Mouse (Mus musculus) G1E (cell line): ENCODE results near the gene Nlrc4. TPM values are rescaled to one million over a fixed set of nuclear protein-coding genes. Genes with fewer than 3 reads are reported as not detected.

Experiments
- ATAC-seq: 2 replicates; pipeline ENCODE4 v1.8.0; 2016; ENCODE audit warnings: mild to moderate bottlenecking; ENCODE audit not compliant: insufficient number of reproducible peaks, poor library complexity, low FRiP score, severe bottlenecking; ENCODE audit errors: extremely low read depth
- DNase-seq: peaks from one replicate; pipeline ENCODE4 v3.0.0; 2012; ENCODE audit warnings: low spot score
- H3K27me3 ChIP-seq: 2 replicates; pipeline ENCODE4 v1.6.1; 2012; ENCODE audit warnings: mild to moderate bottlenecking, low read length, inconsistent platforms; ENCODE audit not compliant: insufficient read depth
- H3K36me3 ChIP-seq: replicated peaks from 2 replicates; pipeline ENCODE3; 2012; ENCODE audit warnings: mild to moderate bottlenecking, inconsistent platforms
- H3K4me1 ChIP-seq: 2 replicates; pipeline ENCODE4 v1.6.1; 2012; ENCODE audit warnings: low read depth, low read length, inconsistent platforms, mixed read lengths; ENCODE audit not compliant: insufficient read depth
- H3K4me3 ChIP-seq: 2 replicates; pipeline ENCODE4 v1.5.1; 2012; ENCODE audit warnings: low read depth, mild to moderate bottlenecking, inconsistent platforms, low read length, moderate library complexity, mixed read lengths
- H3K9me3 ChIP-seq: replicated peaks from 2 replicates; pipeline ENCODE4 v1.6.1; 2012; ENCODE audit warnings: inconsistent platforms
- CTCF ChIP-seq: IDR thresholded peaks from 2 replicates; pipeline ENCODE4 v1.5.1; 2012; ENCODE audit warnings: low read depth, low read length, inconsistent platforms, mixed read lengths
- GATA1 ChIP-seq: IDR thresholded peaks from 2 replicates; pipeline ENCODE4 v1.6.1; 2012; ENCODE audit warnings: borderline replicate concordance, low read length, inconsistent platforms, mixed read lengths
- GATA2 ChIP-seq: IDR thresholded peaks from 2 replicates; pipeline ENCODE4 v1.6.1; 2012; ENCODE audit warnings: low read depth, low read length, inconsistent platforms, borderline replicate concordance
- POLR2AphosphoS5 ChIP-seq: IDR thresholded peaks from 2 replicates; pipeline ENCODE4 v1.6.1; 2012; ENCODE audit warnings: low read depth, low read length, inconsistent platforms; ENCODE audit not compliant: insufficient replicate concordance
- TAL1 ChIP-seq: conservative IDR thresholded peaks from 2 replicates; pipeline ENCODE4 v1.6.1; 2012; ENCODE audit warnings: low read depth, low read length, inconsistent platforms, mixed read lengths
- polyA plus RNA-seq: library from polyadenylated mRNA; stranded (reverse); fragments of >175 nt; gene quantifications from 2 replicates; pipeline ENCODE4 v1.2.3, GENCODE M21; 2012
- total RNA-seq, 2 experiments: library from RNA; stranded (forward) in 1 of 2; stranded (reverse) in 1 of 2; fragments of 200-1000 nt in 1 of 2; fragments of >200 nt in 1 of 2; fragmentation: Nextera tagmentation in 1 of 2; gene quantifications; 2 replicates each; pipeline ENCODE4 v1.2.3; 2014 to 2017

Nlrc4 gene
- total and polyA plus RNA-seq, 3 experiments, result 0.03 to 1.3 (median 0.45) TPM

DNA sequence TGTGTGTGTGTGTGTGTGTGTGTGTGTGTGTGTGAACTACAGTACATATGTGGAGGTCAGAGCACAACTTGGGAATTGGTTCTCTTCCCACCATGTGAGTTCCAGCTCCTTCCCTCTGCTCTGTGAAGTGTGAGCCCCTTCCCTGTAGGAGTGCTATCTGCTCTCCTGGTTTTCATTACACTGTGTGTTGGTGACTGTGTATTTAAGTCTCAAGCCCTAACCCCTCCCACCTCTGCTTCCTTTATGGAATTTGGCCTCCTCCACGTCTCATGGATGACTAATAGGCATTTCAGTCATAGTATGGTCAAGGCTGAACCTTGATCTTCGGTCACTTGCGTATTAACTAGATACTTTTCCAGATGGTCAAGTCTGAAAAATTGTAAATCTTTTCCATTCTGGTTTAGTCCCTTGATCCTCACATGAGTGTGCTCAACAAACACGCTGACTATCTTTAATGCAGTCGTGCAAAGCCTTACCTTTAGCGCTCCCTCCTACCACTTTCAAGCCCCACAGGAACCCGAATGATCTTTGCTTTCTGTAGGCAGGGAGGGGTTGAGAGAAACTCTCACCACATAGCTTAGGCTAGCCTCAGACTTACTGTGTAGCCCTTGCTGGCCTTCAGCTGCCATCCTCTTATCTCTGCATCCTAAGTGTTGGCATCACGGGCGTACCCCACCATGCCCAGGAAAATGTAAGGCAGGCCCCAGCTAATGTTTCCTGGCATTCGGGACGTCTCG is 56.3 kb downstream of the Nlrc4 start:
- peaks cover 71% of the 10 kb centered on the region for H3K36me3 ChIP-seq
- no peak for TF ChIP-seq GATA1
- TF ChIP-seq POLR2AphosphoS5, result no peak
- TF ChIP-seq CTCF, result no peak
- no peak for TF ChIP-seq TAL1
- TF ChIP-seq GATA2, result no peak
- no peaks in the 10 kb centered on the region for H3K9me3 ChIP-seq
- peaks cover 3% of the 10 kb centered on the region; the same call in 1 of the 2 replicates for H3K4me1 ChIP-seq
- no peak for ATAC-seq
- no peak overlapping the region for H3K4me3 ChIP-seq
- H3K27me3 ChIP-seq, result no peaks in the 10 kb centered on the region
- no peak for DNase-seq

DNA sequence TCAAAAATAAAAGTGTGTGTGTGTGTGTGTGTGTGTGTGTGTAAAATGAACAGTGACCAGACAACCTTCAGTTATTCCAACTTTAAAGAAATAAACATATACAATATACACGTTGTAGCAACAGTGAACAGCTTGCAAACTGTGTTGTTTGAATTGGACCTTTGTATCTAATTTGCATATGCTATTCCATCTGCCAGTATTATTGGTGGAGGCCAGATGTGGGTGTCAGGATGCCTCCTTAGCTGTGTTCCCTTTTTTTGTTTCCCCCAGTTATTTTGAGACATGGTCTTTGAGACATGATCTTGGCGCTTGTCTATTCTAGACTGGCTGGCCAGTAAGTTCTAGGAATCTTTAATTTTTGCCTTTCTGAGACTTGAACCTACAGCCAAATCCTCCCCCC is 61.8 kb downstream of the Nlrc4 start:
- TF ChIP-seq POLR2AphosphoS5 (no peak), TAL1 (no peak)
- Histone ChIP-seq H3K4me1 (peaks cover 19% of the 10 kb centered on the region), H3K9me3 (no peaks in the 10 kb centered on the region), H3K36me3 (peaks cover 22% of the 10 kb centered on the region), H3K27me3 (no peaks in the 10 kb centered on the region), H3K4me3 (no peak overlapping the region; the same call in 1 of the 2 replicates)
- DNase-seq, result peak; percentile 42
- ATAC-seq, result no peak

DNA sequence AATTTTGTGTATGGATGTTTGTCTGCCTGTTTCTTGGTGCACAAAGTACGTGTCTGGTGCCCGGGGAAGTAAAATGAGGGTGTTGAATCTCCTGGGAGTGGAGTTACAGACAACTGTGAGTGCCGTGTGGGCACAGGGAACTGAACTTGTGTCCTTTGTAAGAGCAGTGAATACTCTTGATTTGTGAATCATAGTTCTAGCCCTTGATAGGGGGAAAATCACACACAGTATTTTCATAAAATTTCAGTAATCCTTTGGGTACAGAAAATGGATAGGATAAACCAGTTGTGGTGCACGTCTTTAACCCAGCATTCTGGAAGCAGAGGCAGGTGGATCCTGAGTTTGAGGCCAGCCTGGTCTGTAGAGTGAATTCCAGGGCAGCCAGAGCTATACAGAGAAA is 62.2 kb downstream of the Nlrc4 start:
- DNase-seq (no peak), ATAC-seq (no peak)
- H3K27me3 ChIP-seq, result no peaks in the 10 kb centered on the region
- no peaks in the 10 kb centered on the region for H3K9me3 ChIP-seq
- TF ChIP-seq CTCF (no peak), TAL1 (no peak), GATA1 (no peak), GATA2 (no peak), POLR2AphosphoS5 (no peak)
- H3K4me1 ChIP-seq, result peaks cover 19% of the 10 kb centered on the region
- peaks cover 17% of the 10 kb centered on the region for H3K36me3 ChIP-seq
- H3K4me3 ChIP-seq, result peak overlapping the region; percentile 13; the same call in 1 of the 2 replicates

GRCm38 (mm10) chr17:74395383-74396065 is 63.4 kb downstream of the Nlrc4 start, which contains the start of gene Slc30a6:
Slc30a6 (plus strand) TSS chr17:74395608.
- peak; percentile 81 for DNase-seq
- TF ChIP-seq GATA1 (no peak), POLR2AphosphoS5 (no peak)
- H3K4me3 ChIP-seq, result peak within 1 kb of the TSS; percentile 84
- peak; percentile 98 for ATAC-seq
- peaks cover 14% of the 10 kb centered on the region for H3K36me3 ChIP-seq
- peaks cover 19% of the 10 kb centered on the region for H3K4me1 ChIP-seq
- H3K9me3 ChIP-seq, result no peaks in the 10 kb centered on the region
- no peaks in the 10 kb centered on the region for H3K27me3 ChIP-seq

- Histone ChIP-seq H3K27me3 (no peaks in the 10 kb centered on the region), H3K4me3 (peak overlapping the region; percentile 84), H3K4me1 (peaks cover 19% of the 10 kb centered on the region), H3K9me3 (no peaks in the 10 kb centered on the region), H3K36me3 (peaks cover 14% of the 10 kb centered on the region)
- DNase-seq (no peak), ATAC-seq (no peak)
- no peak for TF ChIP-seq POLR2AphosphoS5
- no peak for TF ChIP-seq CTCF
- TF ChIP-seq GATA2, result no peak
- no peak for TF ChIP-seq GATA1
- TF ChIP-seq TAL1, result no peak
Measured at GRCm38 (mm10) chr17:74394855-74395254, 64.1 kb downstream of the Nlrc4 start.

- no peaks in the 10 kb centered on the region for H3K27me3 ChIP-seq
- TF ChIP-seq CTCF (no peak), GATA2 (no peak), POLR2AphosphoS5 (no peak), GATA1 (no peak), TAL1 (no peak)
- H3K9me3 ChIP-seq, result no peaks in the 10 kb centered on the region
- DNase-seq (no peak), ATAC-seq (no peak)
- peaks cover 19% of the 10 kb centered on the region for H3K4me1 ChIP-seq
- peaks cover 13% of the 10 kb centered on the region for H3K36me3 ChIP-seq
- no peak overlapping the region for H3K4me3 ChIP-seq
Measured at GRCm38 (mm10) chr17:74394381-74394780, 64.6 kb downstream of the Nlrc4 start.
